Mouse (Mus musculus): ENCODE measurements around the gene Gcm1. TPM values are rescaled to one million over a fixed set of nuclear protein-coding genes. Genes with fewer than 3 reads are reported as not detected.

Gene Gcm1
- polyA plus RNA-seq, 2 experiments from 2014 or later = 0.21 TPM; not detected in 1

- no peak for ATAC-seq
Observed at GRCm38 (mm10) chr9:78103965-78104560, 52.3 kb downstream of the Gcm1 start.

DNA sequence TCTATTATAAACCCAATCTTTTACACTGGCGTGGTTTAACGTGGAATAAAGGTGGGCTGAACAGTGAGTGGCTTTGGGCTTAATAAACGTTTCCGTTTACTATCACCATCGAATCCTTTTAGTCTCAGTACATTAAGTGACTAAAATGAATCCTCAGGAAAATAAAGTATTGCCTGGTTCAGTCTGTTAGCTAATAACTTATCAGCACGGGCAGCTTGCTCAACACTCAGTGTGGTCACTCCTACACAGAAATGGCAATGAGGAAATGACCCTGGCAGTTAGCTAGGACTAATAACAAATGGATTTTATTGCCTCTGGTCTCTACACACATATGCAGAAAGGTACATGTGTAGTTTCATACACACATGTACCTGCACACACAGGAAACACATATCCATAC lies 53.2 kb downstream of the Gcm1 start:
- ATAC-seq = no peak

GRCm38 (mm10) chr9:78105501-78105932 lies 53.8 kb downstream of the Gcm1 start:
- no peak for ATAC-seq

DNA sequence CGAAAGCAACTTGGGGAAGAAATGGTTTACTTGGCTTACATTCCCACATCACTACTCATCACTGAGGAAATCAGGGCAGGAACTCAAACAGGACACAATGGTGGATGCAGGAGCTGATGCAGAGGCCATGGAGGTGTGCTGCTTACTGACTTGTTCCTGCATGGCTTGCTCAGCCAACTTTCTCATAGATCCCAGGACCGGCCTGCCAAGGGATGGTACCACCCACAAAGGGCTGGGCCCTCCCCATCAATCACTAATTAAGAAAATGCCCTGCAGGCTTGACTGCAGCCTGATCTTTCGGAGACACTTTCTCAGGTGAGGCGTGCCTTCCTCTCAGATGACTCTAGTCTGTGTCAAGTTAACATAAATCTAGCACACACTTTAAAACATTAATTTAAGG lies 55.1 kb downstream of the Gcm1 start:
- ATAC-seq = no peak

GRCm38 (mm10) chr9:78107582-78107911 lies 55.8 kb downstream of the Gcm1 start:
- ATAC-seq = no peak

GRCm38 (mm10) chr9:78107912-78108795 lies 56.4 kb downstream of the Gcm1 start:
- ATAC-seq = peak; percentile 59

GRCm38 (mm10) chr9:78108796-78109239 lies 57.1 kb downstream of the Gcm1 start, which contains the start of the genes Fbxo9 and Ick:
Fbxo9 (minus strand) TSS chr9:78109065.
Ick (plus strand) TSS chr9:78109192.
- ATAC-seq = peak; percentile 88

- ATAC-seq = no peak
Observed at GRCm38 (mm10) chr9:78109656-78110055, 57.9 kb downstream of the Gcm1 start.

- ATAC-seq = no peak
Observed at GRCm38 (mm10) chr9:78111456-78111855, 59.7 kb downstream of the Gcm1 start.

DNA sequence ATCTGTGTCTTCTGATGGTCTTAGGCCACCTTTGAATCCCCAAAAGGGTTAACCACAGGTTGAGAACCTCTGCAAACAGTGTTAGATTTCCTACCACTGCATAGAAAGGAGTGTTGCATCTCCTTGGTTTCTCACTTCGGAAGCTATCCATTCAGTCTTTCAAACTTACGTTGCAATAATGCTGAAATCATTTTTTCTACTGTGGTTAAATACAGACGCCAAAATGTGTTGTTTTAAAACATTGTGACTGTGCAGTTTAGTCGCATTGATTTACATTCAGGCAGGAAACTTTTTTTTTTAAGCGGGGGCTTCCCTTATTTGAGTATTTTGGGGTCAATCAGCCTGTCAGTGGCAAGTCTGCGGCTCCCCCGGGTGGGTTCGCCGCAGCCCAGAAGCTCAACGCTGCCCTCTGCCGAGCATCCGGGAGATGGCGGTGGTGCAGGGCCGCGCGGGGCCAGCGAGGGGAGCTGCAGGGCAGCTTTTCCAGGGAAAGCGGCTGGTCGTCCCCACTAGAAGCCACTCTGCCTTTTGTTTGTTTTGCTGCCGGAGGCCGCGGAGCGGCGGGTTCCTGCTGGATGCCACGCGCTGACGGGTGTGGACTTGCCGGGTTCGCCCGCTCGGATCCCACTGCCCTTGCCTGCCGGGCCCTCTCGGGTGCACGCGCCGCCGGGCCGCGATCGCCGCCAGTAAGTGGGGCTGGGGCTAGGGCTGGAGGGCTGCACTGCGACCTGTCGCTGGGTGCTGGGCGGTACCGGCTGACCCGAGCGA lies 61.2 kb downstream of the Gcm1 start:
- peak; percentile 57 for ATAC-seq

DNA sequence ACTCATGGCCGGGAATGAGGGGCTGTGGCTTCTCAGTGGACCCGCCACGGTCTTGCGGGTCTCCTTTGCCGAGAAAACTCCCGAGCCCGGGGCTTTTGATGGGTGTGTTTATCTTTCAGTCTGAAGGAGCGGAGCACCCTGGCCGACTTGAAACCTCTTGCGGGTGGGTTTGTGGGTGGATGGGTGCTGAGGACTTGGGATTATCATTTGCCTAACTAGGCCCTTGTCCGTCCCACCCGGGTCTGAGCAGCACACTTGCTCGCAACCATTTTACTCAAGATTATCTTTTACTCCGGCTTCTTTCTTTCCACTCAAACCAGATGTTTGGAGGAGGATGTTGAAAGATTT lies 61.8 kb downstream of the Gcm1 start:
- ATAC-seq = no peak

Other genes starting within 250 kb of the Gcm1 start
- 100 to 1,000 TPM; 149 to 155 TPM for gene Elovl5, start 134.6 kb upstream of the Gcm1 start, polyA plus RNA-seq (2017; shearing (Covaris generic))
- gene Fbxo9, start 57.1 kb downstream of the Gcm1 start, polyA plus RNA-seq (2017; shearing (Covaris generic)) = 10 to 100 TPM; 18.0 to 20.3 TPM
- gene Ick, start 57.3 kb downstream of the Gcm1 start, polyA plus RNA-seq (2017; shearing (Covaris generic)) = 1 to 10 TPM; 8.1 to 9.5 TPM
- 10 to 100 TPM; 22.3 to 23.5 TPM for gene Gsta4, start 130.8 kb downstream of the Gcm1 start, polyA plus RNA-seq (2017; shearing (Covaris generic))
- gene Gsta1, start 178.7 kb downstream of the Gcm1 start, polyA plus RNA-seq (2017; shearing (Covaris generic)) = not detected
- gene Gm3776, start 205.2 kb downstream of the Gcm1 start, polyA plus RNA-seq (2017; shearing (Covaris generic)) = not detected
- gene Gm10639, start 238.0 kb downstream of the Gcm1 start, polyA plus RNA-seq (2017; shearing (Covaris generic)) = not detected

Data from activated CD4-positive, CD25-positive, alpha-beta regulatory T cell, adult 4 months (primary cell).